Mouse (Mus musculus) megakaryocyte, embryonic 14.5 days (primary cell): ENCODE data around the gene Tenm4.

Source experiments
- FLI1 ChIP-seq: IDR thresholded peaks from 2 replicates; pipeline ENCODE4 v1.6.1; 2012; ENCODE audit warnings: low read length, inconsistent platforms, mixed read lengths
- GATA1 ChIP-seq: IDR thresholded peaks from 3 replicates; pipeline ENCODE4 v1.6.1; 2012; ENCODE audit warnings: mixed read lengths, low read length, inconsistent platforms, borderline replicate concordance

- TF ChIP-seq GATA1, result no peak
- TF ChIP-seq FLI1, result no peak
Observed at GRCm38 (mm10) chr7:96688141-96688540, 517.1 kb downstream of the Tenm4 start.
